Mouse (Mus musculus): ENCODE measurements around the gene Clip3. TPM values are rescaled to one million over a fixed set of nuclear protein-coding genes. Genes with fewer than 3 reads are reported as not detected.
A peak's percentile ranks its signal among the peaks of the same experiment; 100 is the strongest.

Gene Clip3
- polyA plus RNA-seq, 1 experiment = 19.4 TPM

DNA sequence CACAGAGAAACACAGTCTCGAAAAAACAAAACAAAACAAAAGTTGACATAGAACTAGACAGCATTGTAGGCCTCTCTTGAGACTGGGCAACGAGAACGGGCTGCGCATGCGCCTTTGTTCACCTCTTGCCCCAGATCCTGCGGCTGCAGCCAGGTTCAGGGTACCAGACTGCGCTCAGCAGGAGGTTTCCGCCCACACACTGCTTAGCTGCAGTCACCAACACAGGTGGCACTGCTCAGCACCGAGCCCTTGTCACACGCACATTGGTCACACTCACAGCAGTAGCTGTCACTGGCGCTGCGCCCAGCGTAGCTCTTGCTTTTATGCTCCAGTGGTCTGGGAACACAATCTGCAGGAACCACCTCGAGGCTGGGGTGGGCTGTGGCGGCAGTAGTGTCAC is 35.6 kb downstream of the Clip3 start:
- H3K4me3 ChIP-seq = no peak overlapping the region
- peaks cover 19% of the 10 kb centered on the region for H3K27me3 ChIP-seq (ENCODE audit: control insufficient read depth, insufficient read depth, insufficient read length)
- no peak overlapping the region for H3K4me2 ChIP-seq (ENCODE audit: low read depth)
- TF ChIP-seq USF1 (IDR thresholded peaks at IDR 0.05; ENCODE audit: low read depth) (no peak), MAX (IDR thresholded peaks at IDR 0.05; ENCODE audit: low read depth) (no peak), MYOG (IDR thresholded peaks at IDR 0.05; ENCODE audit: control insufficient read depth in 1 of 3, insufficient read depth in 1 of 3, insufficient read length in 2 of 3, low read depth in 2 of 3) (peak in 1 of 3 experiments; percentile 47), MYOD1 (IDR thresholded peaks at IDR 0.05; ENCODE audit: control insufficient read depth in 1 of 3, insufficient read length in 2 of 3, low read depth in 2 of 3) (peak in 1 of 3 experiments; percentile 68), TCF3 (IDR thresholded peaks at IDR 0.05; ENCODE audit: insufficient read length, low read depth) (no peak), TCF12 (IDR thresholded peaks at IDR 0.05; ENCODE audit: insufficient read depth, poor library complexity, severe bottlenecking) (no peak), REST (IDR thresholded peaks at IDR 0.05; ENCODE audit: insufficient read depth, insufficient read length) (no peak)
- no peaks in the 10 kb centered on the region for H3K79me2 ChIP-seq (ENCODE audit: control insufficient read depth, insufficient read depth)
- H3ac ChIP-seq (ENCODE audit: control insufficient read depth, insufficient read length) = no peak overlapping the region
- no peaks in the 10 kb centered on the region for H3K36me3 ChIP-seq (ENCODE audit: control insufficient read depth, insufficient read depth)

DNA sequence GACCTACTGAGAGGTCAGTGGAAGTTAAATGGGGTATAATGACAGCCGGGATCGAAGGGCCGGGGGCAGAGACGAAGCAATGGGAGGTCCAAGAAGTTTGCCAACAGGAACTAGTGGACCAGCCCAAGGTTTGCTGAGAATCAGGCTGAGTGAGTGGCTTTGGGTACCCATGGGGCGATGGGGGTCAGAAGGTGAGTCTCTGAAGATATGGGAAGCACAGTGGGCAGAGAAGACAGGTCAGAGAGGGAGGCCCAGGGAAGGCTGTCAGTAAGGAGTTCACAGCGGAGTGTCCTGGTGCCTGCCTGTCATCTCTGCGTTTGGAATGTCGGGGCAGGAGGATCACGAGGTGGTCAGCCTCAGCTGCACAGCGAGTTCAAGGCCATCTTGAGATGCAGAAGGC is 36.9 kb downstream of the Clip3 start:
- Histone ChIP-seq H3K27me3 (ENCODE audit: control insufficient read depth, insufficient read depth, insufficient read length) (peaks cover 19% of the 10 kb centered on the region), H3K79me2 (ENCODE audit: control insufficient read depth, insufficient read depth) (no peaks in the 10 kb centered on the region)

GRCm38 (mm10) chr7:30331887-30332286 is 40.4 kb downstream of the Clip3 start:
- H3K4me3 ChIP-seq = no peak overlapping the region
- no peaks in the 10 kb centered on the region for H3K79me2 ChIP-seq (ENCODE audit: control insufficient read depth, insufficient read depth)
- peaks cover 32% of the 10 kb centered on the region for H3K27me3 ChIP-seq (ENCODE audit: control insufficient read depth, insufficient read depth, insufficient read length)
- no peak overlapping the region for H3ac ChIP-seq (ENCODE audit: control insufficient read depth, insufficient read length)
- H3K36me3 ChIP-seq (ENCODE audit: control insufficient read depth, insufficient read depth) = no peaks in the 10 kb centered on the region
- no peak for TF ChIP-seq POLR2A (IDR thresholded peaks at IDR 0.05; ENCODE audit: insufficient read length, low read depth)
- no peak for TF ChIP-seq E2F4 (IDR thresholded peaks at IDR 0.05; ENCODE audit: insufficient read depth)
- H3K4me2 ChIP-seq (ENCODE audit: low read depth) = no peak overlapping the region

More for the DNA sequence above, 36.9 kb downstream of the Clip3 start:
- Histone ChIP-seq H3K4me2 (ENCODE audit: low read depth) (no peak overlapping the region), H3K36me3 (ENCODE audit: control insufficient read depth, insufficient read depth) (no peaks in the 10 kb centered on the region), H3K4me3 (no peak overlapping the region), H3ac (ENCODE audit: control insufficient read depth, insufficient read length) (no peak overlapping the region)
- no peak for TF ChIP-seq TCF3 (IDR thresholded peaks at IDR 0.05; ENCODE audit: insufficient read length, low read depth)
- no peak for TF ChIP-seq MAX (IDR thresholded peaks at IDR 0.05; ENCODE audit: low read depth)
- no peak for TF ChIP-seq POLR2AphosphoS2 (IDR thresholded peaks at IDR 0.05; ENCODE audit: insufficient read length, low read depth)
- no peak for TF ChIP-seq TCF12 (IDR thresholded peaks at IDR 0.05; ENCODE audit: insufficient read depth, poor library complexity, severe bottlenecking)

- Histone ChIP-seq H3K79me2 (ENCODE audit: control insufficient read depth, insufficient read depth) (no peaks in the 10 kb centered on the region), H3ac (ENCODE audit: control insufficient read depth, insufficient read length) (no peak overlapping the region), H3K36me3 (ENCODE audit: control insufficient read depth, insufficient read depth) (no peaks in the 10 kb centered on the region), H3K4me2 (ENCODE audit: low read depth) (no peak overlapping the region), H3K4me3 (no peak overlapping the region), H3K27me3 (ENCODE audit: control insufficient read depth, insufficient read depth, insufficient read length) (peaks cover 26% of the 10 kb centered on the region)
- TF ChIP-seq TCF3 (IDR thresholded peaks at IDR 0.05; ENCODE audit: insufficient read length, low read depth) (no peak), MYOG (IDR thresholded peaks at IDR 0.05; ENCODE audit: control insufficient read depth in 1 of 3, insufficient read depth in 1 of 3, insufficient read length in 2 of 3, low read depth in 2 of 3) (no peak), POLR2AphosphoS2 (IDR thresholded peaks at IDR 0.05; ENCODE audit: insufficient read length, low read depth) (no peak), TCF12 (IDR thresholded peaks at IDR 0.05; ENCODE audit: insufficient read depth, poor library complexity, severe bottlenecking) (no peak), POLR2A (IDR thresholded peaks at IDR 0.05; ENCODE audit: insufficient read length, low read depth) (no peak), MYOD1 (IDR thresholded peaks at IDR 0.05; ENCODE audit: control insufficient read depth in 1 of 3, insufficient read length in 2 of 3, low read depth in 2 of 3) (no peak), MAX (IDR thresholded peaks at IDR 0.05; ENCODE audit: low read depth) (no peak), SRF (IDR thresholded peaks at IDR 0.05; ENCODE audit: control insufficient read depth, insufficient read length, low read depth) (no peak), E2F4 (IDR thresholded peaks at IDR 0.05; ENCODE audit: insufficient read depth) (no peak), REST (IDR thresholded peaks at IDR 0.05; ENCODE audit: insufficient read depth, insufficient read length) (no peak), USF1 (IDR thresholded peaks at IDR 0.05; ENCODE audit: low read depth) (no peak), CEBPB (IDR thresholded peaks at IDR 0.05; ENCODE audit: insufficient read depth, poor library complexity, severe bottlenecking) (no peak)
Observed at GRCm38 (mm10) chr7:30332622-30333259, 41.2 kb downstream of the Clip3 start.

- no peaks in the 10 kb centered on the region for H3K36me3 ChIP-seq (ENCODE audit: control insufficient read depth, insufficient read depth)
- TF ChIP-seq REST (IDR thresholded peaks at IDR 0.05; ENCODE audit: insufficient read depth, insufficient read length) (no peak), MYOG (IDR thresholded peaks at IDR 0.05; ENCODE audit: control insufficient read depth in 1 of 3, insufficient read depth in 1 of 3, insufficient read length in 2 of 3, low read depth in 2 of 3) (no peak), E2F4 (IDR thresholded peaks at IDR 0.05; ENCODE audit: insufficient read depth) (no peak), CEBPB (IDR thresholded peaks at IDR 0.05; ENCODE audit: insufficient read depth, poor library complexity, severe bottlenecking) (no peak), SRF (IDR thresholded peaks at IDR 0.05; ENCODE audit: control insufficient read depth, insufficient read length, low read depth) (no peak), MAX (IDR thresholded peaks at IDR 0.05; ENCODE audit: low read depth) (no peak), POLR2AphosphoS2 (IDR thresholded peaks at IDR 0.05; ENCODE audit: insufficient read length, low read depth) (no peak), MYOD1 (IDR thresholded peaks at IDR 0.05; ENCODE audit: control insufficient read depth in 1 of 3, insufficient read length in 2 of 3, low read depth in 2 of 3) (no peak), POLR2A (IDR thresholded peaks at IDR 0.05; ENCODE audit: insufficient read length, low read depth) (no peak), TCF12 (IDR thresholded peaks at IDR 0.05; ENCODE audit: insufficient read depth, poor library complexity, severe bottlenecking) (no peak), TCF3 (IDR thresholded peaks at IDR 0.05; ENCODE audit: insufficient read length, low read depth) (no peak), USF1 (IDR thresholded peaks at IDR 0.05; ENCODE audit: low read depth) (no peak)
- H3K27me3 ChIP-seq (ENCODE audit: control insufficient read depth, insufficient read depth, insufficient read length) = peaks cover 26% of the 10 kb centered on the region
- no peak overlapping the region for H3ac ChIP-seq (ENCODE audit: control insufficient read depth, insufficient read length)
- H3K79me2 ChIP-seq (ENCODE audit: control insufficient read depth, insufficient read depth) = no peaks in the 10 kb centered on the region
- no peak overlapping the region for H3K4me2 ChIP-seq (ENCODE audit: low read depth)
- H3K4me3 ChIP-seq = no peak overlapping the region
Observed at GRCm38 (mm10) chr7:30333436-30333835, 41.9 kb downstream of the Clip3 start.
